Mouse (Mus musculus) forebrain, embryonic 14.5 days (tissue): Measurements from ENCODE around the gene Hist1h2bh. TPM values are rescaled to one million over a fixed set of nuclear protein-coding genes. Genes with fewer than 3 reads are reported as not detected.

Experiments
- ATAC-seq: fragments of 200-750 bp; cut with Nextera tagmentation; 2 replicates; pipeline ENCODE4 v1.8.0; 2017; ENCODE audit warnings: mild to moderate bottlenecking, moderate library complexity
- DNase-seq: peaks from one replicate; pipeline ENCODE4 v3.0.0-alpha.2; 2015; ENCODE audit warnings: low spot score
- H3K27ac ChIP-seq: fragments of 300-500 bp; sonication (generic); 2 replicates; pipeline ENCODE4 v1.5.1; 2014; ENCODE audit warnings: low read depth, mild to moderate bottlenecking, control low read depth, low read length, moderate library complexity
- H3K27me3 ChIP-seq: fragments of 300-500 bp; sonication (generic); replicated peaks from 2 replicates; pipeline ENCODE4 v1.6.1; 2014; ENCODE audit warnings: low read length, control low read depth, mixed read lengths; ENCODE audit not compliant: control insufficient read depth, insufficient read depth
- H3K36me3 ChIP-seq: fragments of 300-500 bp; sonication (generic); 2 replicates; pipeline ENCODE4 v1.6.1; 2014; ENCODE audit warnings: low read length, control low read depth; ENCODE audit not compliant: control insufficient read depth, insufficient read depth
- H3K4me1 ChIP-seq: fragments of 300-500 bp; sonication (generic); 2 replicates; pipeline ENCODE4 v1.6.1; 2014; ENCODE audit warnings: antibody characterized with exemption, low read length, control low read depth; ENCODE audit not compliant: control insufficient read depth, insufficient read depth
- H3K4me2 ChIP-seq: fragments of 300-500 bp; sonication (generic); 2 replicates; pipeline ENCODE4 v1.6.1; 2014; ENCODE audit warnings: mild to moderate bottlenecking, control low read depth, low read length
- H3K4me3 ChIP-seq: fragments of 300-500 bp; sonication (generic); 2 replicates; pipeline ENCODE4 v1.5.1; 2014; ENCODE audit warnings: low read depth, low read length, control low read depth
- H3K9ac ChIP-seq: fragments of 300-500 bp; sonication (generic); 2 replicates; pipeline ENCODE4 v1.6.1; 2014; ENCODE audit warnings: mild to moderate bottlenecking, low read length, control low read depth, moderate library complexity
- H3K9me3 ChIP-seq: fragments of 300-500 bp; sonication (generic); replicated peaks from 2 replicates; pipeline ENCODE4 v1.6.1; 2016; ENCODE audit warnings: low read length, control low read depth, mixed read lengths; ENCODE audit not compliant: control insufficient read depth
- WGBS: fragments of 180-500 bp; shearing (Covaris S2); extraction: QIAGEN DNeasy Blood & Tissue Kit; methylation state at CpG from one replicate; pipeline ENCODE4 v1.1.7; 2014; 5-methylcytosine and 5-hydroxymethylcytosine counted together
- microRNA-seq: library from miRNA; unstranded; fragments of <30 nt; microRNA quantifications from one replicate; pipeline ENCODE4, GENCODE M21; 2016
- polyA plus RNA-seq: library from polyadenylated mRNA; unstranded; fragments of >200 nt; fragmentation: Nextera tagmentation; extraction: Ambion mirVana; gene quantifications from 2 replicates; pipeline ENCODE4 v1.2.1, GENCODE M21; 2014

The Hist1h2bh gene
- polyA plus RNA-seq, 1 experiment from 2014 or later = 0.30 TPM

- H3K9ac ChIP-seq = peak overlapping the region; percentile 13; the same call in 1 of the 2 replicates
- WGBS = 4% methylated on average over 10 of the region's 10 CpGs
- peak overlapping the region; percentile 38 for H3K4me2 ChIP-seq
- H3K9me3 ChIP-seq = no peaks in the 10 kb centered on the region
- H3K27me3 ChIP-seq = no peaks in the 10 kb centered on the region
- ATAC-seq = peak; percentile 40; the same call in 1 of the 2 replicates
- peak; percentile 49 for DNase-seq
- 0 out of 2 replicates have a peak overlapping the region, but pooled peaks have one; percentile 9 for H3K4me3 ChIP-seq
- H3K27ac ChIP-seq = no peak overlapping the region
- H3K36me3 ChIP-seq = no peaks in the 10 kb centered on the region
- H3K4me1 ChIP-seq = no peaks in the 10 kb centered on the region
These were observed 44.5 kb downstream of the Hist1h2bh start for GRCm38 (mm10) chr13:23498653-23499052.

GRCm38 (mm10) chr13:23497656-23498321 is 45.4 kb downstream of the Hist1h2bh start:
- Histone ChIP-seq H3K9me3 (no peaks in the 10 kb centered on the region), H3K4me2 (peak overlapping the region; percentile 38), H3K4me1 (no peaks in the 10 kb centered on the region), H3K4me3 (0 out of 2 replicates have a peak overlapping the region, but pooled peaks have one; percentile 9), H3K9ac (no peak overlapping the region), H3K27me3 (no peaks in the 10 kb centered on the region), H3K27ac (no peak overlapping the region), H3K36me3 (no peaks in the 10 kb centered on the region)
- 0 out of 2 replicates have a peak, but pooled peaks have one; percentile 22 for ATAC-seq
- DNase-seq = no peak
- 3% methylated on average over 19 of the region's 19 CpGs for whole genome bisulfite sequencing

GRCm38 (mm10) chr13:23495526-23495925 is 47.7 kb downstream of the Hist1h2bh start:
- H3K9ac ChIP-seq = no peak overlapping the region
- no peak overlapping the region for H3K27ac ChIP-seq
- 0 out of 2 replicates have a peak, but pooled peaks cover 3% of the 10 kb centered on the region for H3K4me1 ChIP-seq
- H3K4me3 ChIP-seq = no peak overlapping the region
- no peaks in the 10 kb centered on the region for H3K9me3 ChIP-seq
- DNase-seq = no peak
- H3K36me3 ChIP-seq = no peaks in the 10 kb centered on the region
- no peak for ATAC-seq
- no peaks in the 10 kb centered on the region for H3K27me3 ChIP-seq
- H3K4me2 ChIP-seq = no peak overlapping the region
- WGBS = 79% methylated on average over 6 of the region's 6 CpGs

GRCm38 (mm10) chr13:23491990-23492389 is 51.2 kb downstream of the Hist1h2bh start:
- Histone ChIP-seq H3K9ac (peak overlapping the region; percentile 43; the same call in 1 of the 2 replicates), H3K27ac (no peak overlapping the region), H3K36me3 (no peaks in the 10 kb centered on the region), H3K9me3 (no peaks in the 10 kb centered on the region), H3K4me3 (peak overlapping the region; percentile 17; the same call in 1 of the 2 replicates), H3K4me2 (peak overlapping the region; percentile 40), H3K27me3 (no peaks in the 10 kb centered on the region), H3K4me1 (peaks cover 6% of the 10 kb centered on the region; the same call in 1 of the 2 replicates)
- 2% methylated on average over 14 of the region's 14 CpGs for WGBS
- ATAC-seq (no peak), DNase-seq (peak; percentile 67)

Small RNA genes within 50 kb of the gene (microRNA-seq; reads per million reads assigned to microRNA genes)
- gene Gm44297 = not detected
- gene Gm44359 = not detected
- gene Gm44394 = not detected
- gene n-TStga1 = 0.79 reads per million

Other genes starting within 250 kb of the Hist1h2bh start
- 49.6 and 59.5 TPM in 2 replicates for gene Zfp322a, start 174.2 kb downstream of the Hist1h2bh start, polyA plus RNA-seq
- 12.9 and 13.8 TPM in 2 replicates for gene Abt1, start 119.5 kb downstream of the Hist1h2bh start, polyA plus RNA-seq
- gene Btn1a1, start 77.5 kb downstream of the Hist1h2bh start, polyA plus RNA-seq = 0.22 TPM in 1 of 2 replicates, not detected in the other
- gene Btn2a2, start 54.5 kb downstream of the Hist1h2bh start, polyA plus RNA-seq = 0.10 TPM in 1 of 2 replicates, not detected in the other
- gene Hist1h4h, start 12.3 kb downstream of the Hist1h2bh start, polyA plus RNA-seq = 4.3 and 7.1 TPM in 2 replicates
- 1.9 and 4.4 TPM in 2 replicates for gene Hist1h2af, start 9.5 kb downstream of the Hist1h2bh start, polyA plus RNA-seq
- gene Hist1h3g, start 8.0 kb downstream of the Hist1h2bh start, polyA plus RNA-seq = 2.2 and 5.3 TPM in 2 replicates
- gene Hist1h3f, start 660 bp upstream of the Hist1h2bh start, polyA plus RNA-seq = 0.62 and 0.89 TPM in 2 replicates
- gene Hist1h4f, start 8.3 kb upstream of the Hist1h2bh start, polyA plus RNA-seq = not detected in 2 replicates
- 0.36 and 0.52 TPM in 2 replicates for gene Hist1h1d, start 9.9 kb upstream of the Hist1h2bh start, polyA plus RNA-seq
- gene Hist1h3e, start 19.0 kb upstream of the Hist1h2bh start, polyA plus RNA-seq = 3.4 and 5.7 TPM in 2 replicates
- gene Hist1h2ae, start 27.8 kb upstream of the Hist1h2bh start, polyA plus RNA-seq = 65.4 and 105 TPM in 2 replicates
- gene Hist1h2bg, start 28.0 kb upstream of the Hist1h2bh start, polyA plus RNA-seq = 2.3 and 4.3 TPM in 2 replicates
- gene Hist1h2bf, start 30.8 kb upstream of the Hist1h2bh start, polyA plus RNA-seq = 1.2 and 3.9 TPM in 2 replicates
- 2.2 and 3.2 TPM in 2 replicates for gene Hist1h2ad, start 31.0 kb upstream of the Hist1h2bh start, polyA plus RNA-seq
- gene Hist1h3d, start 32.4 kb upstream of the Hist1h2bh start, polyA plus RNA-seq = 5.8 and 5.9 TPM in 2 replicates
- 61.0 and 106 TPM in 2 replicates for gene Hist1h4d, start 38.2 kb upstream of the Hist1h2bh start, polyA plus RNA-seq
- gene Hist1h2be, start 77.7 kb upstream of the Hist1h2bh start, polyA plus RNA-seq = 1.2 and 1.8 TPM in 2 replicates
- gene Hist1h1e, start 79.2 kb upstream of the Hist1h2bh start, polyA plus RNA-seq = 12.2 and 17.8 TPM in 2 replicates
- gene Hist1h2ac, start 140.6 kb upstream of the Hist1h2bh start, polyA plus RNA-seq = 0.91 and 1.3 TPM in 2 replicates
- 32.2 and 39.5 TPM in 2 replicates for gene Hist1h2bc, start 140.8 kb upstream of the Hist1h2bh start, polyA plus RNA-seq
- not detected in 2 replicates for gene Hist1h1t, start 152.4 kb upstream of the Hist1h2bh start, polyA plus RNA-seq
- 2.9 and 6.5 TPM in 2 replicates for gene Hist1h4c, start 155.1 kb upstream of the Hist1h2bh start, polyA plus RNA-seq
- gene Hfe, start 167.5 kb upstream of the Hist1h2bh start, polyA plus RNA-seq = 3.5 and 4.7 TPM in 2 replicates
- 16.9 and 25.2 TPM in 2 replicates for gene Hist1h1c, start 195.4 kb upstream of the Hist1h2bh start, polyA plus RNA-seq
- 2.4 and 5.9 TPM in 2 replicates for gene Hist1h3c, start 202.2 kb upstream of the Hist1h2bh start, polyA plus RNA-seq
- 1.3 and 1.5 TPM in 2 replicates for gene Hist1h2bb, start 203.3 kb upstream of the Hist1h2bh start, polyA plus RNA-seq
- gene Hist1h2ab, start 207.7 kb upstream of the Hist1h2bh start, polyA plus RNA-seq = 27.8 and 49.2 TPM in 2 replicates
- 2.3 and 9.6 TPM in 2 replicates for gene Hist1h3b, start 208.9 kb upstream of the Hist1h2bh start, polyA plus RNA-seq
- gene Hist1h4b, start 213.6 kb upstream of the Hist1h2bh start, polyA plus RNA-seq = 3.5 and 4.7 TPM in 2 replicates
- gene Hist1h4a, start 217.8 kb upstream of the Hist1h2bh start, polyA plus RNA-seq = 0.97 TPM in 1 of 2 replicates, not detected in the other
- 2.0 and 4.7 TPM in 2 replicates for gene Hist1h3a, start 219.0 kb upstream of the Hist1h2bh start, polyA plus RNA-seq
- 2.3 and 2.4 TPM in 2 replicates for gene Hist1h1a, start 220.3 kb upstream of the Hist1h2bh start, polyA plus RNA-seq
- gene Trim38, start 226.5 kb upstream of the Hist1h2bh start, polyA plus RNA-seq = not detected in 2 replicates